Mouse (Mus musculus) embryonic fibroblast, embryonic 13.5 days (primary cell): ENCODE data around the gene Lrfn3.

Experiments
- CTCF ChIP-seq: IDR thresholded peaks from 2 replicates; pipeline ENCODE4 v1.5.1; 2011; ENCODE audit warnings: mild to moderate bottlenecking, control low read depth, low read length, moderate library complexity, borderline replicate concordance; ENCODE audit not compliant: insufficient read depth
- POLR2A ChIP-seq: IDR thresholded peaks from 2 replicates; pipeline ENCODE4 v1.6.1; 2011; ENCODE audit warnings: low read depth, mild to moderate bottlenecking, control low read depth, low read length, moderate library complexity

DNA sequence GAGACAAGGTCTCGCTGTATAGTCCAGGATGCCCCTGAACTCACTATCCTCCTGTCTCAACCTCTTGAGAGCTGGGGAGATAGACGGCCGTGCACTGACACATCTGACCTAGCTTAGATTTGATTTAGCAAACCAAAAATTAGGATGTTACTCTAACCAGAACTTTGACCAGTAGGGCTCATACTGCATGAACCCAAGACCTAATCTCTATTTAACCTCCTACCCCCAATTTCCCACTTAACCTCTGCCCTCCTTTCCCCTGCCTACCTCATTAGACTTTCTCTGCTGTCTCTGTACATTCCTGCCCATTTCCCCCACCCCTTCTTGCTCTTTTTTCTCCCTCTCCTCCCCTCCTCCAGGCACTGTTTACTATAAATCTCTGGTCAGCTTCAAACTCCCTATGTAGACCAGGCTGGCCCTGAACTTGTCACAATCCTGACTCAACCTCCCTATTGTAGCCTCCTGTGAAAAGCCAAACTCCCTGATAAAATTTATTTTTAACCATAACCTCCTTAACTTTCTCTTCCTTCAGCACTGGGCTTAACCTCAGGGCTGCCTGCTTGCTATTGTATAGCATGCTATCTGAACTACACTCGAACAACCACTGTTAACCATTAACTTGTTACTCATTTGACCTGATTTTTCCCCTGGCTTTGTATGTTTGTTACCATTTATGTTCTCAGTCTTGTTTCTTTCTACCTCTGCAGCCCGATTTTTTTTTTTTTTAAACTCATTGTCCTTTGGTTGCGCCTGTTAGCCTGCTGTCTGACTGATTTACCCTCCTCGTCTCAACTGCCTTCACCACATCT, 4.0 kb downstream of the Lrfn3 start:
- TF ChIP-seq POLR2A (no peak), CTCF (no peak)
